Mouse (Mus musculus) neural tube, embryonic 14.5 days (tissue): ENCODE measurements around the gene Ssu72. TPM values are rescaled to one million over a fixed set of nuclear protein-coding genes. Genes with fewer than 3 reads are reported as not detected.
A peak's percentile ranks its signal among the peaks of the same experiment; 100 is the strongest.

ENCODE experiments used
- ATAC-seq: fragments of 200-750 bp; cut with Nextera tagmentation; 2 replicates; pipeline ENCODE4 v1.8.0; 2017; ENCODE audit warnings: low read depth, mild to moderate bottlenecking, moderate TSS enrichment, moderate library complexity
- H3K27ac ChIP-seq: fragments of 300-500 bp; sonication (generic); 2 replicates; pipeline ENCODE4 v1.5.1; 2014; ENCODE audit warnings: low read depth, mild to moderate bottlenecking, control low read depth, low read length, moderate library complexity, mixed read lengths
- H3K27me3 ChIP-seq: fragments of 300-500 bp; sonication (generic); 2 replicates; pipeline ENCODE4 v1.6.1; 2014; ENCODE audit warnings: low read length; ENCODE audit not compliant: control insufficient read depth, insufficient read depth
- H3K36me3 ChIP-seq: fragments of 300-500 bp; sonication (generic); 2 replicates; pipeline ENCODE4 v1.6.1; 2014; ENCODE audit warnings: low read length, mixed read lengths; ENCODE audit not compliant: control insufficient read depth, insufficient read depth
- H3K4me1 ChIP-seq: fragments of 300-500 bp; sonication (generic); 2 replicates; pipeline ENCODE4 v1.6.1; 2014; ENCODE audit warnings: low read length; ENCODE audit not compliant: control insufficient read depth, insufficient read depth
- H3K4me2 ChIP-seq: fragments of 300-500 bp; sonication (generic); 2 replicates; pipeline ENCODE4 v1.6.1; 2014; ENCODE audit warnings: mild to moderate bottlenecking, low read depth, low read length, control low read depth
- H3K4me3 ChIP-seq: fragments of 300-500 bp; sonication (generic); 2 replicates; pipeline ENCODE4 v1.5.1; 2014; ENCODE audit warnings: low read depth, low read length, control low read depth, mixed read lengths
- H3K9ac ChIP-seq: fragments of 300-500 bp; sonication (generic); replicated peaks from 2 replicates; pipeline ENCODE4 v1.6.1; 2014; ENCODE audit warnings: low read depth, mild to moderate bottlenecking, control low read depth, low read length, mixed read lengths
- H3K9me3 ChIP-seq: fragments of 300-500 bp; sonication (generic); 2 replicates; pipeline ENCODE4 v1.6.1; 2016; ENCODE audit warnings: low read length; ENCODE audit not compliant: control insufficient read depth
- WGBS: fragments of 180-500 bp; shearing (Covaris S2); extraction: QIAGEN DNeasy Blood & Tissue Kit; methylation state at CpG from one replicate; pipeline ENCODE4 v1.1.7; 2014; 5-methylcytosine and 5-hydroxymethylcytosine counted together
- polyA plus RNA-seq: library from polyadenylated mRNA; unstranded; fragments of >200 nt; fragmentation: Nextera tagmentation; extraction: Ambion mirVana; gene quantifications from 2 replicates; pipeline ENCODE4 v1.2.1, GENCODE M21; 2014

Ssu72 gene
- polyA plus RNA-seq, 1 experiment from 2014 or later, result 172 TPM

DNA sequence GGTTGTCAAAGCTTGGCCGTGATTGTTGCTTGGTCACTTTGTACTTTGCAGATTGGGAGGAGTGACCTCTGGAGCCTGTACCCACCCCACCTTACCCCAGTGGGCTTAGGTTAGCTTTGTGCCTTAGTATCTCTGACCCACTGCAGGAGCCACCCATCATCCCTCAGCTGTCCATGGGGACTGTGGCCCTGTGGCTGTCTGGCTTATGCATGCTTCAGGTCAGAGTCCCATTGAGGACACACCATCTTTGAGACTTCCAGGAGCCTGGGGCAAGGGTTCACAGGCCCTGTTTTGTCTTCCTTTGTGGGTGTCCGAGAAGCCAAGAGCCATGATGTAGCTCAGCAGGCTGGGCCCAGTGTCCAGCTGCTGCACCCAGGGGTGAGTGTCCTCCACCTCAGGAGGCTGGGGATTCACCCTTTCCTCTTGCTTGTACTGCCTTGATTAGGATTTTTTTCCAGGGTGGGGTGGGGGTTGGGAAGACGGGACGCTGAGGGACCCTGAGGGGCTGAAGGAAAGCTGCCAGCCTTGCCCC, 9.0 kb upstream of the Ssu72 start:
- 83% methylated on average over 4 of the region's 4 CpGs for WGBS
- H3K9me3 ChIP-seq, result no peaks in the 10 kb centered on the region
- H3K27ac ChIP-seq, result no peak overlapping the region
- no peaks in the 10 kb centered on the region for H3K36me3 ChIP-seq
- peaks cover 14% of the 10 kb centered on the region for H3K4me1 ChIP-seq
- no peak for ATAC-seq
- H3K4me3 ChIP-seq, result peak overlapping the region; percentile 61
- H3K9ac ChIP-seq, result peak overlapping the region; percentile 88
- H3K4me2 ChIP-seq, result peak overlapping the region; percentile 67
- no peaks in the 10 kb centered on the region for H3K27me3 ChIP-seq

DNA sequence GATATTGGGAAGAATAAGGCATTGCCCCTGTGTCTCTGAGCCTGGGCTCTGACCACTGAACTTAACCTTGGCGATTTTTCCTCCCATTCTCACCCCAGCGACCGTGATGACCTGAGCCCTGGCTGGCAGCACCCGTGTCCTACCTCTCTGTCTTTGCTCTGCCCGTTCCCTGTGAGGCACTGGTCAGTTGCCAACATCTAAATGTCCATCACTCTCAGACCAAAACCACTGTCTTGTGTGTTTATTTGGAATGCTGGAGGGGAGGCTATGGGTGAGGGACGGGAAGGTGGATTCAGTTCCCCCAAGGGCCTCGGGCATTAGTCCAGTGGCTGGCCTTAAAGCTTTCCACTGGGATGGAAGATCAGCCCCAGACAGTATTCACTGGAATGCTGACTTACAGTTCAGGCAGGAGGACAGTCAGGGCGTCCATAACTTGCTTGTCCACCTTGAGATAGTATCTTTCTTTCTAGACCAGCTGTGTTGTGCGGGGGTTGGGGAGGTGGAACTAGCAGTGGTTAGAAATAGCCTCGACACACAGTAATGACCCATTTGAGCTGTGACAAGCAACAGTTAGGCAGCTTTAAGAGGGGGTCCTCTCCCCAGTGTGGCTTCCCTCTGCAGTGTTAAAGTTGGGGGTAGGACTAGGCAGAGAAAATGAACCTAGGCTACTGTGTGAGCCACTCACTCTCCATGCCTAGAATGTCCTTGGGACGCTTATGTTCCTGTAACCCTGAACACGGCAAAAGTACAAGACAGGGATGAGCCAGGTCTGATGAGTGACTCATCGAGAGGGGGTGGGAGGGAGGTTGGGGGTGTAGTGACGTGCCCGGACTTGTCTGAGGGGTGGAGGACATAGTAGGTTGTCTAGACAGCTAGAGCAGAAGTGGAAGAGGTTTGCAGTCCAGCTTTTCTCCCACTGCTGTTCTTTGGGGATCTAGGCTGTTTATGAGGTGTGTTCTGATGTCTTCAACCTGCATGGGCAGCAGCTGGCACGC, 8.0 kb upstream of the Ssu72 start:
- 74% methylated on average over 16 of the region's 16 CpGs for WGBS
- peak overlapping the region; percentile 61 for H3K4me3 ChIP-seq
- no peak for ATAC-seq

DNA sequence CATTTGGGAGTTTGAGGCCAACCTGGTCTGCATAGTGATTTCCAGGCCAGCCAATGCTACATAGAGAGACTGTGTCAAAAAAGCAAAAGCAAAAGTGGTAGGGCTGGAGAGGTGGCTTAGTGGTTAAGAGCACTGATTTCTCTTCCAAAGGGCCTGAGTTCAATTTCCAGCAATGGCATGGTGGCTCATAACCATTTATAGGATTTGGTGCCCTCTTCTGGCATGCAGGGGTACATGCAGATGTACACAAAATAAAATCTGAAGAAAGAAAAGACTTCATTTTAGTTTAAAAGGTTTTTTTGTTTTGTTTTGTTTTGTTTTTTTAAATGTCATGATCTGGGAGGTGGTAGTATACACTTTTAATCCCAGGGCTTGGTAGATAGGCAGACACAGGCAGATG, 4.2 kb upstream of the Ssu72 start:
- Histone ChIP-seq H3K36me3 (no peaks in the 10 kb centered on the region), H3K27me3 (no peaks in the 10 kb centered on the region), H3K27ac (no peak overlapping the region), H3K4me1 (peaks cover 15% of the 10 kb centered on the region), H3K4me2 (no peak overlapping the region), H3K9me3 (no peaks in the 10 kb centered on the region), H3K9ac (no peak overlapping the region), H3K4me3 (no peak overlapping the region)
- ATAC-seq, result no peak

More for the DNA sequence above, 8.0 kb upstream of the Ssu72 start:
- H3K4me1 ChIP-seq, result peaks cover 14% of the 10 kb centered on the region
- no peaks in the 10 kb centered on the region for H3K36me3 ChIP-seq
- no peaks in the 10 kb centered on the region for H3K9me3 ChIP-seq
- H3K27ac ChIP-seq, result no peak overlapping the region
- H3K27me3 ChIP-seq, result no peaks in the 10 kb centered on the region
- H3K4me2 ChIP-seq, result peak overlapping the region; percentile 67
- H3K9ac ChIP-seq, result 0 out of 2 replicates have a peak overlapping the region, but pooled peaks have one; percentile 16

DNA sequence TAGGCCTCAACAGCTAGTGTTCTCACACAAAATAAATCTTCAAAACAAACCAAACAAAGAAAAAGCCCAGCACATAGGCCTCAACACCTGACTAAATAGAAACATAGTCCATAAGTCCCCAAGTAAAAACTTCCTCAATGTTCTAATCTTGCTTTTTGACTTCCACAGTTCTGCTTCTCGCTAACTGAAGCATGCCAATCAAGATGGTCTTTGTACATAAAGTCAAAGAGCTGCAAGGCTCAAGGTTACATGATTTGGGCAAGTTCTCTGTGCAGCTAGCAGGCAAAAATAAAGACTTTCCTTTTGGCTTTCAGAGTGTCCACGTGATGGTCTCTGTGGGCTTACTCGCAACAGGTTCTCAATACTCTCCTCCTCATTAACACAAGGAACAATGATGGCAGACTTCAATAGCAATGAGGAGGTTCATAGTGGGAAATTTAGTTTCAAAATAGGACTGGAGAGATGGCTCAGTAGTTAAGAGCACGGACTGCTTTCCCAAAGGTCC, 1.1 kb upstream of the Ssu72 start:
- Histone ChIP-seq H3K27ac (no peak overlapping the region), H3K36me3 (no peaks in the 10 kb centered on the region), H3K27me3 (no peaks in the 10 kb centered on the region), H3K4me1 (peaks cover 11% of the 10 kb centered on the region), H3K9me3 (no peaks in the 10 kb centered on the region), H3K4me3 (no peak overlapping the region), H3K9ac (no peak overlapping the region), H3K4me2 (no peak overlapping the region)
- no peak for ATAC-seq
- 99% methylated on average over 4 of the region's 4 CpGs for WGBS

DNA sequence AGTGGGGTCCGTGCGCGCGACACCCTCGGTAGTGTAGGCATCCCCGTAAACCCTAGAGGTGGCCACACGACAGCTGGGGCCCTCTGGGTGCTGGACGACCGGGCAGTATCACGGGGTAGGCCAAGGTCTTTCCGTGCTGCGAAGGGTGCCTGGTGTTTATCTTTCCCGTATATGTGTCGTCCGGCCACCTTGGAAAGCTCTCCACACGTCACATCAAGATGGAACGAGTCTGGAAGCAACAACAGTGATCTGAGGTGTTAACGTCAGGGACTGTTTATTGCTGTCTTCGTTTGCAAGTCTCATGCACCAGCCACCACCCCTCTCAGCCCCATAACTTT, 961 bp downstream of the Ssu72 start:
- H3K4me2 ChIP-seq, result peak overlapping the region; percentile 93
- no peak for ATAC-seq
- H3K4me3 ChIP-seq, result peak overlapping the region; percentile 89
- 0 out of 2 replicates have a peak, but pooled peaks cover 1% of the 10 kb centered on the region for H3K36me3 ChIP-seq
- H3K27ac ChIP-seq, result peak overlapping the region; percentile 90
- H3K9me3 ChIP-seq, result no peaks in the 10 kb centered on the region
- H3K9ac ChIP-seq, result peak overlapping the region; percentile 79
- WGBS, result 0% methylated on average over 19 of the region's 19 CpGs
- H3K27me3 ChIP-seq, result no peaks in the 10 kb centered on the region
- H3K4me1 ChIP-seq, result peaks cover 11% of the 10 kb centered on the region

DNA sequence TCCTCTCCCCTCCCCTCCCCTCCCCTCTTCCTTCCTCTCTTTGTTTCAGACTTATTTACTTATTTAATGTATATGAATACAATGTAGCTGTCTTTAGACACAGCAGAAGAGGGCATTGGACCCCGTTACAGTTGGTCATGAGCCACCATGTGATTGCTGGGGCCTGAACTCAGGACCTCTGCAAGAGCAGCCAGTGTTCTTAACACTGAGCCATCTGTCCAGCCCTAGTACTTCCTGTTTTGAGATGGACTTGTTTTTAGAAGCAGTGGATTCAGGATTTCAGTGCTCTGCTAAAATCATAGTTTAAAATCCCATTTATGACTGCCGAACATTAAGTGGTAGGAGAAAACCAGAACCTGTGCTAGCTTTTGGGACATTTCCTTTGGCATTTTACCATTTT, 4.0 kb downstream of the Ssu72 start:
- Histone ChIP-seq H3K9me3 (no peaks in the 10 kb centered on the region), H3K4me1 (peaks cover 11% of the 10 kb centered on the region), H3K27ac (no peak overlapping the region), H3K9ac (no peak overlapping the region), H3K36me3 (0 out of 2 replicates have a peak, but pooled peaks cover 3% of the 10 kb centered on the region), H3K4me3 (no peak overlapping the region), H3K27me3 (no peaks in the 10 kb centered on the region), H3K4me2 (no peak overlapping the region)
- WGBS, result 88% methylated on average over 2 of the region's 2 CpGs
- no peak for ATAC-seq

DNA sequence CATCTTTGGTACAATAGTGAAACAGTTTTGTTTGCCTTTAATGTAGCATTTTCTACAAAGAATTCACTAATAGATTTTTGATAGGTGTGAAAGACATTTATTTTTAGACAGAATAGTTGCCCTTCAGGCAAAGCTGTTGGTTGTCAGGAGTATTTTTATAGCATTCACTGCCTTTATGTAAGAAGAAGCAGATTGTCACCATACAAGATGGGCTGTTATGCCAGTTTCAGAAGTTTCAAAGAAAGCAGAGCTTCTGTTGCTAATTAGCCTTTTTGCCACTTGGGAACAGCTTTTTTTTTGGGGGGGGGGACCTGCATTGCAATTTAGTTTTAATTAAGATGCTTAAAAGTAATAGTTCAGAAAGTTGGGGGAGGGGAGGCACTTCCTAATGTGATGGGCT, 4.4 kb downstream of the Ssu72 start:
- no peak for ATAC-seq
- Histone ChIP-seq H3K27me3 (no peaks in the 10 kb centered on the region), H3K9me3 (no peaks in the 10 kb centered on the region), H3K36me3 (0 out of 2 replicates have a peak, but pooled peaks cover 3% of the 10 kb centered on the region), H3K27ac (no peak overlapping the region), H3K4me3 (no peak overlapping the region), H3K4me1 (peaks cover 11% of the 10 kb centered on the region), H3K9ac (no peak overlapping the region), H3K4me2 (no peak overlapping the region)

DNA sequence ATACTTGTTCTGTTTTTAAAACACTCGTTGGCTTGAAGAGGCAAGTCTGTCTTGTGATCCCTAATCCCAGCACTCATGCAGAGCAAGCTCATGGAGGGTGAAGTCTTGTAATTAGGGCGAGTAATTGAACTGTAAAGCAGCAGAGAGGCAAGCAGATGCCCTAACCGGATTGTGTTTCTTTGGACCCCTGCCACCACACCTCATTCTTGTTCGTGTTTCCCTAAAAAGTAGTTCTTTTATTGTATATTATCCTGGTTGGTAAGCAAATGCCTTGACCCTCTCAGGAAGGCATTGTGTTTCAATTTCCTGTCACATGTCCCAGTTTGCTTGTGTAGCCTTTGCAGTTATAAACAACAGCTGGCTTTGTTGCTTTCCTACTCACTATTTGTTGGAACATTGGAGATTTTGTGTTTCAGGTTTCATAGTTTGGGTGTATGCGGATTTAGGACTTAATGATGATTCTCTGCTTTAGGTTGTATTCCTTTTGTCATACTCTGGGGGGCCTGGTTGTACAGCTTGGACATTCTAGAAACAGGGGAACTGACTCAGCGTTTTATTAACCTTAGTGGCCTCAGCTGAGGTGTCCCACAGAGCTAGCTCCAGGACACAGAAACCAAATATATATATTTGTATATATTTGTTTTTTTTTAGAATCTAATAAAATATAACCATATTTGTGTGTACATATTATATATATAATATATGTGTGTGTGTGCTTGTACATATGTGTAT, 6.1 kb downstream of the Ssu72 start:
- H3K27ac ChIP-seq, result no peak overlapping the region
- H3K36me3 ChIP-seq, result peaks cover 8% of the 10 kb centered on the region
- no peak for ATAC-seq
- no peak overlapping the region for H3K9ac ChIP-seq
- no peaks in the 10 kb centered on the region for H3K9me3 ChIP-seq
- peaks cover 7% of the 10 kb centered on the region for H3K4me1 ChIP-seq
- H3K27me3 ChIP-seq, result no peaks in the 10 kb centered on the region
- no peak overlapping the region for H3K4me3 ChIP-seq
- WGBS, result 60% methylated on average over 6 of the region's 6 CpGs
- H3K4me2 ChIP-seq, result no peak overlapping the region
